Mouse (Mus musculus) liver, adult 2 months (tissue): ENCODE measurements around the gene Naaladl1.

Experiments
- CTCF ChIP-seq: fragments of 200-500 bp; IDR thresholded peaks from 2 replicates; pipeline ENCODE4 v1.5.1; 2011; ENCODE audit warnings: low read depth, low read length, control low read depth
- POLR2A ChIP-seq: fragments of 200-500 bp; IDR thresholded peaks from 2 replicates; pipeline ENCODE4 v1.6.1; 2011; ENCODE audit warnings: low read length, control low read depth; ENCODE audit not compliant: insufficient read depth; ENCODE audit errors: extremely low read depth

DNA sequence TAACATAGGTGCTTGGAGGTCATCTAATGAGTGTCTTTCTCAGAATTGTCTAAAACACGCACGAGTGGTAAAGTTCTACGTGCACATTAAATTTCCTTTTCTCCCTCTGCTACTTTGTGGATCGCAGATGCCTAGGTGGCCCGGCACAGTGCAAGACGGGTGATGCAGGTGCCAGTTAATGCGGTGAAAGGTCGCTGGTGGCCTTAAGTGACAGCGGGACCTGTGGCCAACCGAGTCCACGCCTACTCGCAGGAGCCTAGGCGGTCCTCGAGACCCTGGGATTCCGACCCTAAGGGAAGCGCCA lies 34.7 kb downstream of the Naaladl1 start:
- TF ChIP-seq CTCF (no peak), POLR2A (no peak)
